Mouse (Mus musculus) liver, postnatal 0 days (tissue): Measurements from ENCODE around the gene Slc6a9.
A peak's percentile ranks its signal among the peaks of the same experiment; 100 is the strongest.

ENCODE experiments used
- CTCF ChIP-seq: sonication (generic); IDR thresholded peaks from 2 replicates; pipeline ENCODE4 v1.5.1; 2016; ENCODE audit warnings: antibody characterized with exemption, low read depth
- EP300 ChIP-seq: IDR thresholded peaks from 2 replicates; pipeline ENCODE4 v1.6.1; 2016; ENCODE audit warnings: antibody characterized with exemption, low read depth, mild to moderate bottlenecking

- peak; percentile 50 for TF ChIP-seq CTCF
- no peak for TF ChIP-seq EP300
Measured at GRCm38 (mm10) chr4:117810933-117811332, 23.4 kb upstream of the Slc6a9 start.
